Mouse (Mus musculus): ENCODE results near the gene Cyp1b1. TPM values are rescaled to one million over a fixed set of nuclear protein-coding genes. Genes with fewer than 3 reads are reported as not detected.
A peak's percentile ranks its signal among the peaks of the same experiment; 100 is the strongest.

The Cyp1b1 gene
- polyA plus RNA-seq, 1 experiment from 2014 or later: 6.8 TPM

- Histone ChIP-seq H3K4me2 (peak overlapping the region; percentile 85), H3K27me3 (peaks cover 84% of the 10 kb centered on the region), H3K27ac (replicated peaks) (no peak overlapping the region), H3K9ac (no peak overlapping the region), H3K4me3 (peak overlapping the region; percentile 46), H3K9me3 (0 out of 2 replicates have a peak, but pooled peaks cover 4% of the 10 kb centered on the region), H3K36me3 (no peaks in the 10 kb centered on the region), H3K4me1 (replicated peaks) (peaks cover 37% of the 10 kb centered on the region)
- 3% methylated on average over 9 of the region's 9 CpGs for WGBS
- no peak for ATAC-seq (ENCODE audit: low read depth)
Observed at GRCm38 (mm10) chr17:79712536-79712935, 2.3 kb downstream of the Cyp1b1 start.

GRCm38 (mm10) chr17:79711944-79712343 lies 2.9 kb downstream of the Cyp1b1 start:
- Histone ChIP-seq H3K4me3 (0 out of 2 replicates have a peak overlapping the region, but pooled peaks have one; percentile 46), H3K9me3 (0 out of 2 replicates have a peak, but pooled peaks cover 4% of the 10 kb centered on the region), H3K9ac (no peak overlapping the region), H3K36me3 (no peaks in the 10 kb centered on the region), H3K4me1 (replicated peaks) (peaks cover 37% of the 10 kb centered on the region), H3K27ac (replicated peaks) (no peak overlapping the region), H3K27me3 (peaks cover 83% of the 10 kb centered on the region), H3K4me2 (0 out of 2 replicates have a peak overlapping the region, but pooled peaks have one; percentile 85)
- WGBS: 14% methylated on average over 6 of the region's 6 CpGs
- ATAC-seq (ENCODE audit: low read depth): no peak

- H3K4me1 ChIP-seq (replicated peaks): peaks cover 31% of the 10 kb centered on the region
- no peaks in the 10 kb centered on the region for H3K9me3 ChIP-seq
- H3K27me3 ChIP-seq: peaks cover 72% of the 10 kb centered on the region
- no peak for ATAC-seq (ENCODE audit: low read depth)
- H3K4me3 ChIP-seq: no peak overlapping the region
- H3K36me3 ChIP-seq: no peaks in the 10 kb centered on the region
- 0 out of 2 replicates have a peak overlapping the region, but pooled peaks have one; percentile 4 for H3K4me2 ChIP-seq
- no peak overlapping the region for H3K9ac ChIP-seq
- no peak overlapping the region for H3K27ac ChIP-seq (replicated peaks)
- WGBS: 8% methylated on average over 15 of the region's 15 CpGs
Observed at GRCm38 (mm10) chr17:79710246-79710842, 4.5 kb downstream of the Cyp1b1 start.

- Histone ChIP-seq H3K4me2 (no peak overlapping the region), H3K27ac (replicated peaks) (no peak overlapping the region), H3K9me3 (no peaks in the 10 kb centered on the region), H3K4me3 (no peak overlapping the region), H3K36me3 (no peaks in the 10 kb centered on the region), H3K27me3 (peaks cover 65% of the 10 kb centered on the region), H3K9ac (no peak overlapping the region), H3K4me1 (replicated peaks) (peaks cover 24% of the 10 kb centered on the region)
- 30% methylated on average over 1 of the region's 1 CpGs for WGBS
- ATAC-seq (ENCODE audit: low read depth): no peak
Observed at GRCm38 (mm10) chr17:79709718-79710117, 5.1 kb downstream of the Cyp1b1 start.

- Histone ChIP-seq H3K36me3 (no peaks in the 10 kb centered on the region), H3K27ac (replicated peaks) (no peak overlapping the region), H3K9me3 (no peaks in the 10 kb centered on the region), H3K9ac (no peak overlapping the region), H3K4me3 (no peak overlapping the region), H3K4me2 (no peak overlapping the region), H3K4me1 (replicated peaks) (peaks cover 9% of the 10 kb centered on the region), H3K27me3 (peaks cover 50% of the 10 kb centered on the region)
- no peak for ATAC-seq (ENCODE audit: low read depth)
- 6% methylated on average over 7 of the region's 7 CpGs for WGBS
Observed at GRCm38 (mm10) chr17:79708168-79708567, 6.7 kb downstream of the Cyp1b1 start.

- Histone ChIP-seq H3K36me3 (no peaks in the 10 kb centered on the region), H3K4me3 (no peak overlapping the region), H3K9me3 (no peaks in the 10 kb centered on the region), H3K4me2 (no peak overlapping the region), H3K4me1 (replicated peaks) (no peaks in the 10 kb centered on the region), H3K9ac (no peak overlapping the region), H3K27ac (replicated peaks) (no peak overlapping the region), H3K27me3 (peaks cover 27% of the 10 kb centered on the region)
- WGBS: 82% methylated on average over 9 of the region's 9 CpGs
- ATAC-seq (ENCODE audit: low read depth): no peak
Observed at GRCm38 (mm10) chr17:79705671-79706455, 9.0 kb downstream of the Cyp1b1 start.

- Histone ChIP-seq H3K9ac (no peak overlapping the region), H3K4me1 (replicated peaks) (no peaks in the 10 kb centered on the region), H3K27me3 (no peaks in the 10 kb centered on the region), H3K36me3 (no peaks in the 10 kb centered on the region), H3K4me2 (no peak overlapping the region), H3K4me3 (no peak overlapping the region), H3K9me3 (no peaks in the 10 kb centered on the region), H3K27ac (replicated peaks) (no peak overlapping the region)
- 82% methylated on average over 5 of the region's 5 CpGs for WGBS
- ATAC-seq (ENCODE audit: low read depth): no peak
Observed at GRCm38 (mm10) chr17:79700871-79701270, 14.0 kb downstream of the Cyp1b1 start.

- 23% methylated on average over 1 of the region's 1 CpGs for WGBS
- ATAC-seq (ENCODE audit: low read depth): no peak
- no peaks in the 10 kb centered on the region for H3K27me3 ChIP-seq
- no peak overlapping the region for H3K27ac ChIP-seq (replicated peaks)
- no peaks in the 10 kb centered on the region for H3K36me3 ChIP-seq
- H3K4me3 ChIP-seq: no peak overlapping the region
- H3K4me1 ChIP-seq (replicated peaks): no peaks in the 10 kb centered on the region
- H3K9ac ChIP-seq: no peak overlapping the region
- H3K9me3 ChIP-seq: no peaks in the 10 kb centered on the region
- no peak overlapping the region for H3K4me2 ChIP-seq
Observed at GRCm38 (mm10) chr17:79699197-79699596, 15.7 kb downstream of the Cyp1b1 start.

- no peak overlapping the region for H3K27ac ChIP-seq (replicated peaks)
- no peak overlapping the region for H3K4me3 ChIP-seq
- H3K4me2 ChIP-seq: no peak overlapping the region
- 88% methylated on average over 6 of the region's 6 CpGs for WGBS
- no peaks in the 10 kb centered on the region for H3K36me3 ChIP-seq
- H3K9me3 ChIP-seq: no peaks in the 10 kb centered on the region
- no peak overlapping the region for H3K9ac ChIP-seq
- H3K4me1 ChIP-seq (replicated peaks): no peaks in the 10 kb centered on the region
- no peak for ATAC-seq (ENCODE audit: low read depth)
- H3K27me3 ChIP-seq: no peaks in the 10 kb centered on the region
Observed at GRCm38 (mm10) chr17:79695541-79695940, 19.3 kb downstream of the Cyp1b1 start.

- H3K27ac ChIP-seq (replicated peaks): no peak overlapping the region
- H3K9ac ChIP-seq: no peak overlapping the region
- no peak for ATAC-seq (ENCODE audit: low read depth)
- WGBS: 88% methylated on average over 4 of the region's 4 CpGs
- H3K27me3 ChIP-seq: no peaks in the 10 kb centered on the region
- no peaks in the 10 kb centered on the region for H3K4me1 ChIP-seq (replicated peaks)
- no peaks in the 10 kb centered on the region for H3K36me3 ChIP-seq
- no peaks in the 10 kb centered on the region for H3K9me3 ChIP-seq
- no peak overlapping the region for H3K4me2 ChIP-seq
- H3K4me3 ChIP-seq: no peak overlapping the region
Observed at GRCm38 (mm10) chr17:79695106-79695505, 19.8 kb downstream of the Cyp1b1 start.

GRCm38 (mm10) chr17:79670837-79671236 lies 44.0 kb downstream of the Cyp1b1 start:
- Histone ChIP-seq H3K9me3 (no peaks in the 10 kb centered on the region), H3K36me3 (no peaks in the 10 kb centered on the region), H3K4me2 (no peak overlapping the region), H3K27me3 (no peaks in the 10 kb centered on the region), H3K4me1 (replicated peaks) (no peaks in the 10 kb centered on the region), H3K4me3 (no peak overlapping the region), H3K9ac (no peak overlapping the region), H3K27ac (replicated peaks) (no peak overlapping the region)
- WGBS: 82% methylated on average over 2 of the region's 2 CpGs
- ATAC-seq (ENCODE audit: low read depth): no peak

- Histone ChIP-seq H3K4me1 (replicated peaks) (no peaks in the 10 kb centered on the region), H3K27me3 (no peaks in the 10 kb centered on the region), H3K4me2 (no peak overlapping the region), H3K9ac (no peak overlapping the region), H3K4me3 (no peak overlapping the region), H3K9me3 (no peaks in the 10 kb centered on the region), H3K36me3 (no peaks in the 10 kb centered on the region), H3K27ac (replicated peaks) (no peak overlapping the region)
- ATAC-seq (ENCODE audit: low read depth): no peak
- 94% methylated on average over 2 of the region's 2 CpGs for WGBS
Observed at GRCm38 (mm10) chr17:79664106-79664417, 50.8 kb downstream of the Cyp1b1 start.

All from neural tube, embryonic 13.5 days (tissue).